Mouse (Mus musculus): Measurements from ENCODE around the gene Zscan10. TPM values are rescaled to one million over a fixed set of nuclear protein-coding genes. Genes with fewer than 3 reads are reported as not detected.

Gene Zscan10
- polyA plus RNA-seq, 1 experiment from 2014 or later, result not detected

DNA sequence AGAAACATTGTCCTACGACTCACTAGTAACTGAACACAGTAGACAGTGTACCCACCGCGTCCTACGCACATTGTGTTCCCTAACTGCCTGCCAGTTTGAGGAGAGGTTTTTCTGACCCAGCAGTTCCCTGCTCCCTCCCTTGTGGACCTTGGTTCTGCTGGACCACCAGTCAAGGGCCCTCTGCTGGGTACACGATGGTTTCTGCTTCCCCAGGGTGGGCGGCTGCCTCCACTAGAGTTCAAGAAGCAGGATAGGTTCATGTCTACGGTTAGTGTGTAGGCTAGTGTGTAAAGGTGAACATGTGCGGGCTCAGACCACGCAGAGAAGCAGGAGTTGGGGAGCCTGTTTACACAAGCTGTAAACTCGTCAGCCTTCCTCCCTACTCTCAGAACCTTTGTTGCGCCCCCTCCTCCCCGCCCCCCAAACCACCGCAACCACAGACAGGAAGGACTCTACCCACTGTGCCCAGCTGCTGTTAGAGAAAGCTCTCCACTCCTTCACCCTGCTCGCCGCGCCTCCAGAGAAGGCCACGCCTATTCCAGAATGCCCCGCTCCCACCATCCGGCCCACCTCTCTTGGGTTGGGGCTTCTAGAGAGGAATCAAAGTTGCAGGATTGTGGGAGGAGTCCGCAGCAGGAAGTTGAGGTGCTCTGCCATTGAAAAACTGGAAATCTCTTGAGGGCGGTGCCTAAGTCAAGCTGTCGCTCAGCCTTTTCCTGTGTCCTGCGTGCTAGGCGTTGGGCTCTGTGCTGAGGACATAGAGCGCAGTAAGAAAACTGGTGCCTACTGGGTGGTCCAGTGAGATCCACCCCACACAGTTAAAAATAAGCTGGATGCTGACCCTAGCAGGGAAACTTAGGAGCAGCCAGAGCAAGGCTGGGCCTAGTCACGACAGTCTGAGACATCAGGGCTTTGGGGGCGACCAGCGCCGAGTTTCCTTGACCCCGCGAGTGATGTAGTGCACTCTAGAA lies 1.8 kb upstream of the Zscan10 start, which contains the start of gene Zfp13:
Gene Zfp13, minus strand, starts transcription at position 906 of the 971 bp plus-strand sequence.
- Histone ChIP-seq H3K9me3 (ENCODE audit: control insufficient read depth) (no peaks in the 10 kb centered on the region), H3K27ac (ENCODE audit: low read depth, low read length) (peak within 1 kb of the TSS; percentile 81), H3K4me3 (ENCODE audit: low read depth, low read length) (peak within 1 kb of the TSS; percentile 53), H3K4me2 (replicated peaks; ENCODE audit: low read depth) (peak within 1 kb of the TSS; percentile 86), H3K9ac (ENCODE audit: low read depth, low read length) (peak within 1 kb of the TSS; percentile 54), H3K27me3 (replicated peaks; ENCODE audit: control insufficient read depth, insufficient read depth, low read length) (no peaks in the 10 kb centered on the region), H3K4me1 (replicated peaks; ENCODE audit: control insufficient read depth, insufficient read depth, low read length) (peaks cover 4% of the 10 kb centered on the region; the same call in 1 of the 2 replicates), H3K36me3 (ENCODE audit: control insufficient read depth, insufficient read depth) (no peaks in the 10 kb centered on the region)
- ATAC-seq, result peak; percentile 97
- WGBS, result 3% methylated on average over 31 of the region's 31 CpGs
- no peak for TF ChIP-seq CTCF (IDR thresholded peaks at IDR 0.05; ENCODE audit: low read depth)

DNA sequence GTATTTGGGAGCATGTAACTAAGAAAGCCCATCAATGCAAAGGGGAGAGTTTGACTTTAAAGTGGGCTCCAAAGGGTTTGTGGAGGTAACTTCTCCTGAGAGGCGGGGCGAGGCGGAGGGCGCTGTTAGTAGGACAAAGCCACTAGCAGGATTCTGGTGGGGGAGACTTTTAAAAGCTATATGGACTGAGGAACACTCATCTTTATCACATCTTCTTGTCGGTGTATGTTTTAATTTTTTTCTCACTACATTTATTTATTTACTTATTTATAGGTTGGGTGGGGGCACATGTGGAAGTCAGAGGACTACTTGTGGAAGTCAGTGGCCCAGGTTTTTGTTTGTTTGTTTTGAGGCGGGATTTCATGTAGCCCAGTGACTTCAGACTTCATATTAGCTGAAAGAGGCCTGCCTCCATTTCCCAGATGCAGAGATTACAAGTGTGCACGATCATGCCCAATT lies 1.0 kb upstream of the Zscan10 start:
- Histone ChIP-seq H3K4me3 (ENCODE audit: low read depth, low read length) (peak overlapping the region; percentile 53), H3K36me3 (ENCODE audit: control insufficient read depth, insufficient read depth) (no peaks in the 10 kb centered on the region), H3K27ac (ENCODE audit: low read depth, low read length) (peak overlapping the region; percentile 81), H3K9ac (ENCODE audit: low read depth, low read length) (peak overlapping the region; percentile 54), H3K9me3 (ENCODE audit: control insufficient read depth) (no peaks in the 10 kb centered on the region), H3K4me2 (replicated peaks; ENCODE audit: low read depth) (peak overlapping the region; percentile 86), H3K4me1 (replicated peaks; ENCODE audit: control insufficient read depth, insufficient read depth, low read length) (peaks cover 4% of the 10 kb centered on the region; the same call in 1 of the 2 replicates), H3K27me3 (replicated peaks; ENCODE audit: control insufficient read depth, insufficient read depth, low read length) (no peaks in the 10 kb centered on the region)
- TF ChIP-seq CTCF (IDR thresholded peaks at IDR 0.05; ENCODE audit: low read depth), result no peak
- no peak for ATAC-seq
- WGBS, result 20% methylated on average over 7 of the region's 7 CpGs

DNA sequence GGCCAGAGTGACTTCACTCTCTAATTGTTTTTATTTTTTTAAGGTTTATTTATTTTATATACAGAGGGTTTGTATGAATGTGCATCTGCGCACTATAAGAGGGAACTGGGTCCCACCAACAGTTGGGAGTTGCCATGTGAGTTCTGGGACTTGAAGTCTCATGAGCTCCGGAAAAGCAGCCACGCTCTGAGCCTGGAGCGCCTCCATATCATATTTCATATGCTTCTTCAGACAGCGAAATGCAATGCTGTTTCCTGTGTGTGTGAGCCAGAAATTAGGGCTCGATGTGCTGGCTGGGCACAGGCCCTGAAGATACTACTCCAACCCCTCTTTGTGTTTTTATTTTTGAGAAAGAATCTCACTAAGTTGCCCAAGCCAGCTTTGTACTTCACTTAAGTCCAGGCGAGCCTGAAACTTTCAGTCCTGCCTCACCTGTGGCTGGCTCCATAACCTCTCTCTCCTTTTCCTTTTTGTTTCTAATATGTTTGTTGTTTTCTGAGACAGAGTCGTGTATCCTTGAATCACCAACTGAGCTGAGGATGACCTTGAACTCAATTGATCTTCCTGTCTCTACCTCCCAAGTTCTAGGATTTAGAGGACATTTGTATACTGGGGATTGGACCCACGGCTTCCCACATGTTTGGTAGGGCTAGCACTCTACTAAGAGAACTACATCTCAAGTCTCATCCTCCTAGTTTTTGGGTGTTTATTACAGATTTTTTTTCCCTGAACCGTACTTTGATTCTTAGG lies 1.4 kb downstream of the Zscan10 start:
- Histone ChIP-seq H3K27me3 (replicated peaks; ENCODE audit: control insufficient read depth, insufficient read depth, low read length) (no peaks in the 10 kb centered on the region), H3K4me2 (replicated peaks; ENCODE audit: low read depth) (no peak overlapping the region), H3K9me3 (ENCODE audit: control insufficient read depth) (no peaks in the 10 kb centered on the region), H3K4me3 (ENCODE audit: low read depth, low read length) (no peak overlapping the region), H3K27ac (ENCODE audit: low read depth, low read length) (no peak overlapping the region), H3K4me1 (replicated peaks; ENCODE audit: control insufficient read depth, insufficient read depth, low read length) (peaks cover 4% of the 10 kb centered on the region; the same call in 1 of the 2 replicates), H3K9ac (ENCODE audit: low read depth, low read length) (no peak overlapping the region), H3K36me3 (ENCODE audit: control insufficient read depth, insufficient read depth) (no peaks in the 10 kb centered on the region)
- ATAC-seq, result no peak
- WGBS, result 54% methylated on average over 10 of the region's 10 CpGs
- no peak for TF ChIP-seq CTCF (IDR thresholded peaks at IDR 0.05; ENCODE audit: low read depth)

DNA sequence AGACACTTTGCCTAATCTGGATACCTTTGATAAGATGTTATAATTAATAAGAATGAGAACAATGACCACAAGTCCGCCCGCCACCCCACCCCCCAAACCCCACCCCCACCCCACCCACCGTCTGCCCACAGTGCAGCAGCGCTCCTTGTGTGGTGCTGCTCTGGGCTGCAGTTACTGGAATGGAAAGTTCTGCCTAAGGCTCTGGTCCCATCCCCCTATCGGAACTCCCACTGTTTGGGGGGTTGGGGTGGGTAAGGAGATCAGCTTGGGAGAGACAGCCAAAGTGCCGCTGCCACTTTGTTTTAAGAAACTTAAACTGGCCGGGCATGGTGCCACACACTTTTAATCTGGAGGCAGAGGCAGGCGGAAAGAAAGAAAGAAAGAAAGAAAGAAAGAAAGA lies 2.4 kb downstream of the Zscan10 start:
- Histone ChIP-seq H3K36me3 (ENCODE audit: control insufficient read depth, insufficient read depth) (no peaks in the 10 kb centered on the region), H3K27ac (ENCODE audit: low read depth, low read length) (no peak overlapping the region), H3K9me3 (ENCODE audit: control insufficient read depth) (no peaks in the 10 kb centered on the region), H3K27me3 (replicated peaks; ENCODE audit: control insufficient read depth, insufficient read depth, low read length) (no peaks in the 10 kb centered on the region), H3K4me3 (ENCODE audit: low read depth, low read length) (no peak overlapping the region), H3K4me2 (replicated peaks; ENCODE audit: low read depth) (no peak overlapping the region), H3K9ac (ENCODE audit: low read depth, low read length) (no peak overlapping the region), H3K4me1 (replicated peaks; ENCODE audit: control insufficient read depth, insufficient read depth, low read length) (peaks cover 4% of the 10 kb centered on the region; the same call in 1 of the 2 replicates)
- no peak for ATAC-seq
- 58% methylated on average over 8 of the region's 8 CpGs for WGBS
- no peak for TF ChIP-seq CTCF (IDR thresholded peaks at IDR 0.05; ENCODE audit: low read depth)

DNA sequence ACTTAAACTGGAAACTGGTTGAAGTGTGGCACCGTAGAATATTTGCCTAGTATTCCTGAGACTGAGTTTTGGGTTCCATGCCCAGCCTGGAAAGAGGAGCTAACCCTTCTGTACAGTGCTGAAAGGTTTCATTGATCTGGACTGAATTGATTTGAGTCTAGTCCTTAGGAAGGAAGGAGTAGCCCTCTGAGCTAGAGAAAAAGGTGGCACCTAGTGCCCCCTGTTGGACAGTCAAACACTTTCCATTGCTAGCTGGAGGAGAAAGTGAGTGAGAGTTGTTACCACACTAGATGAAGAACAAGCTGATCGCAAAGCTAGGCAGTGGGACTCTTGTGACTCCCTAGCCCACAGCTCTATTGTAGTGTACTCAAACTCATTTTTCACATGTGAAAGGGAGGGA lies 2.9 kb downstream of the Zscan10 start:
- peaks cover 4% of the 10 kb centered on the region; the same call in 1 of the 2 replicates for H3K4me1 ChIP-seq (replicated peaks; ENCODE audit: control insufficient read depth, insufficient read depth, low read length)
- whole genome bisulfite sequencing, result 72% methylated on average over 2 of the region's 2 CpGs
- no peaks in the 10 kb centered on the region for H3K36me3 ChIP-seq (ENCODE audit: control insufficient read depth, insufficient read depth)
- H3K4me3 ChIP-seq (ENCODE audit: low read depth, low read length), result no peak overlapping the region
- no peak overlapping the region for H3K9ac ChIP-seq (ENCODE audit: low read depth, low read length)
- no peak overlapping the region for H3K4me2 ChIP-seq (replicated peaks; ENCODE audit: low read depth)
- no peak overlapping the region for H3K27ac ChIP-seq (ENCODE audit: low read depth, low read length)
- H3K27me3 ChIP-seq (replicated peaks; ENCODE audit: control insufficient read depth, insufficient read depth, low read length), result no peaks in the 10 kb centered on the region
- peak; percentile 72 for TF ChIP-seq CTCF (IDR thresholded peaks at IDR 0.05; ENCODE audit: low read depth)
- no peaks in the 10 kb centered on the region for H3K9me3 ChIP-seq (ENCODE audit: control insufficient read depth)
- no peak for ATAC-seq

DNA sequence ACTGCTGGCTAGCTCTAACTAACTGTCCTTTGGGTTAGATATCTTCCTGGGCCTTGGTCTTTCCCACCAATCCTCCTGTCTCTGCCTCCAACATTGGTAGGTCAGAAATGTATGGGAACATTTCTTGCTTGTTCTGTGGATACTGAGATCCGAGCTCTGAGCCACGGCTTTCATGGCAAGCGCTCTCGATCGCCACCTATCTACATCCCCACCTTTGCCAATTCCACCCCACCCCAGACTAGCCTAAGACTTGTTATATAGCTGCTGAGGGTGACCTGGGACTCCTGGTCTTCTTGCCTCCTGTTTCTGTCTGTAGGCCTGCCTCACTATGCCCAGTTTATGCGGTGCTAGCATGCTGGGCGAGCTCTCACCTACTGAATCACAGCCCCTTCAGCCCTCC lies 3.7 kb downstream of the Zscan10 start:
- H3K27me3 ChIP-seq (replicated peaks; ENCODE audit: control insufficient read depth, insufficient read depth, low read length), result no peaks in the 10 kb centered on the region
- no peaks in the 10 kb centered on the region for H3K36me3 ChIP-seq (ENCODE audit: control insufficient read depth, insufficient read depth)
- peak; percentile 43 for TF ChIP-seq CTCF (IDR thresholded peaks at IDR 0.05; ENCODE audit: low read depth)
- H3K4me3 ChIP-seq (ENCODE audit: low read depth, low read length), result no peak overlapping the region
- ATAC-seq, result no peak
- peaks cover 4% of the 10 kb centered on the region; the same call in 1 of the 2 replicates for H3K4me1 ChIP-seq (replicated peaks; ENCODE audit: control insufficient read depth, insufficient read depth, low read length)
- H3K9me3 ChIP-seq (ENCODE audit: control insufficient read depth), result no peaks in the 10 kb centered on the region
- no peak overlapping the region for H3K4me2 ChIP-seq (replicated peaks; ENCODE audit: low read depth)
- 82% methylated on average over 7 of the region's 7 CpGs for WGBS
- no peak overlapping the region for H3K9ac ChIP-seq (ENCODE audit: low read depth, low read length)
- no peak overlapping the region for H3K27ac ChIP-seq (ENCODE audit: low read depth, low read length)
